Mouse (Mus musculus): Measurements from ENCODE around the gene Gm10337.

GRCm38 (mm10) chr15:102483136-102483535 is 20.4 kb upstream of the Gm10337 start:
- TF ChIP-seq CTCF (IDR thresholded peaks at IDR 0.05; ENCODE audit: borderline replicate concordance, insufficient read depth, low read depth, low read length) (no peak), POLR2A (IDR thresholded peaks at IDR 0.05; ENCODE audit: borderline replicate concordance, insufficient read depth, low read length) (no peak)
